Mouse (Mus musculus) embryonic fibroblast, embryonic 13.5 days (primary cell): ENCODE measurements around the gene Azgp1.

ENCODE experiments used
- CTCF ChIP-seq: IDR thresholded peaks from 2 replicates; pipeline ENCODE4 v1.5.1; 2011; ENCODE audit warnings: mild to moderate bottlenecking, control low read depth, low read length, moderate library complexity, borderline replicate concordance; ENCODE audit not compliant: insufficient read depth
- POLR2A ChIP-seq: IDR thresholded peaks from 2 replicates; pipeline ENCODE4 v1.6.1; 2011; ENCODE audit warnings: low read depth, mild to moderate bottlenecking, control low read depth, low read length, moderate library complexity

GRCm38 (mm10) chr5:137973161-137973560 lies 8.2 kb upstream of the Azgp1 start:
- no peak for TF ChIP-seq CTCF
- no peak for TF ChIP-seq POLR2A
